Mouse (Mus musculus) kidney, adult 2 months (tissue): ENCODE measurements around the gene Fkbp4. TPM values are rescaled to one million over a fixed set of nuclear protein-coding genes. Genes with fewer than 3 reads are reported as not detected.
"Not testable (repeated sequence)": the region's sequence is repeated elsewhere in the genome, so short reads cannot be mapped to it uniquely, and the experiment has no call there.

Experiments
- DNase-seq: peaks from one replicate; pipeline ENCODE4 v3.0.0; 2021
- H3K27ac ChIP-seq: fragments of 200-500 bp; 2 replicates; pipeline ENCODE4 v1.5.1; 2012; ENCODE audit warnings: low read depth, low read length, control low read depth, inconsistent platforms; ENCODE audit not compliant: insufficient read depth
- H3K27me3 ChIP-seq: fragments of 200-500 bp; replicated peaks from 2 replicates; pipeline ENCODE4 v1.6.1; 2012; ENCODE audit warnings: mild to moderate bottlenecking, moderate library complexity, low read length, inconsistent platforms; ENCODE audit not compliant: control insufficient read depth, insufficient read depth
- H3K36me3 ChIP-seq: fragments of 200-500 bp; 2 replicates; pipeline ENCODE4 v1.6.1; 2012; ENCODE audit warnings: mild to moderate bottlenecking, moderate library complexity, low read length, inconsistent platforms; ENCODE audit not compliant: control insufficient read depth, insufficient read depth
- H3K4me1 ChIP-seq: fragments of 200-500 bp; 2 replicates; pipeline ENCODE4 v1.6.1; 2011; ENCODE audit warnings: low read length; ENCODE audit not compliant: control insufficient read depth, insufficient read depth
- H3K4me3 ChIP-seq: fragments of 200-500 bp; 2 replicates; pipeline ENCODE4 v1.5.1; 2011; ENCODE audit warnings: mild to moderate bottlenecking, low read depth, low read length, control low read depth; ENCODE audit not compliant: insufficient read depth
- CTCF ChIP-seq: fragments of 200-500 bp; conservative IDR thresholded peaks from 2 replicates; pipeline ENCODE4 v1.5.1; 2011; ENCODE audit warnings: low read depth, mild to moderate bottlenecking, control low read depth, low read length, moderate library complexity, mixed read lengths; ENCODE audit not compliant: insufficient read depth, insufficient read length
- POLR2A ChIP-seq: fragments of 200-500 bp; IDR thresholded peaks from one replicate; pipeline ENCODE4 v1.6.1; 2011; ENCODE audit warnings: low read depth, low read length, control low read depth
- WGBS: fragments of 180-500 bp; shearing (Covaris S2); methylation state at CpG from one replicate; pipeline ENCODE4 v1.1.7; 2018; 5-methylcytosine and 5-hydroxymethylcytosine counted together
- polyA plus RNA-seq: library from polyadenylated mRNA; depleted of rRNA; stranded (reverse); fragments of >200 nt; gene quantifications from 2 replicates; pipeline ENCODE4 v1.2.3, GENCODE M21; 2012; rRNA removed

The Fkbp4 gene
- polyA plus RNA-seq, 1 experiment: 166 TPM

DNA sequence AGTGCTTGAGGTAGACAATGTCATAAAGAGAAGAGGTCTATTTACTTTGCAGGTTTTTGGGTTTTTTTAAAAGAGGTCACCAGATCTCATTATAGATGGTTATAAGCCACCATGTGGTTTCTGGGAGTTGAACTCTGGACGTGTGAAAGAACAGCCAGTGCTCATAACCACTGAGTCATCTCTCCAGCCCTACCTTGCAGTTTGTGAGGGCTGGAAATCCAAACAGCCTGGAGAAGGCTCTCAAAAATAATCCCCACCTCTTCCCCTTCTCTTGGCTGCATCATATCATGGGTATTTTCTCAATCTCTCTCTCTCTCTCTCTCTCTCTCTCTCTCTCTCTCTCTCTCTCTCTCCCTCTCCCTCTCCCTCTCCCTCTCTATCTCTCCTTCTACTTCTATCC is 47.8 kb downstream of the Fkbp4 start:
- TF ChIP-seq CTCF: no peak
- no peak for TF ChIP-seq POLR2A
- no peaks in the 10 kb centered on the region for H3K36me3 ChIP-seq
- H3K4me1 ChIP-seq: no peaks in the 10 kb centered on the region
- H3K27ac ChIP-seq: no peak overlapping the region
- H3K4me3 ChIP-seq: no peak overlapping the region
- DNase-seq: no peak
- 44% methylated on average over 1 of the region's 1 CpGs for WGBS
- no peaks in the 10 kb centered on the region for H3K27me3 ChIP-seq

DNA sequence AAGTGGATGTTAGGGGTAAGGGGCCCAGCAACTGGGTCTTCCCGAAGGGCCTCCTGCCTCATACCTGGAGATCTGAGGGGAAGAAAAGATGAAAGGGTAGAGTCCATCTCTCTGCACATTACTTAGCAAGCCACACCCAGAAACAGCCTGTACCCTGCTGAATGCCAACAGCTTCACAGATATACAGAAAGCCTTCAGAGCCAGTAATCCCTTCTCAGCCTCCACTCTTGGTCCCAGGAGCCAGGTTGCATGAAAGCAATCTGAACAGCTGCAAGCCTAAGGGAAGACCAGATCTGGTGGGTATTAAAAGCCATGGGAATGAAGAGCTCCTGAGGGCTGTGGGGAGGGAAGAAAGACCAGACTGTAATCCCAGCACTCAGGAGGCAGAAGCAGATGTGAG is 49.3 kb downstream of the Fkbp4 start:
- H3K27me3 ChIP-seq: no peaks in the 10 kb centered on the region
- no peak for DNase-seq
- H3K4me1 ChIP-seq: no peaks in the 10 kb centered on the region
- no peak overlapping the region for H3K4me3 ChIP-seq
- TF ChIP-seq POLR2A (no peak), CTCF (no peak)
- WGBS: 69% methylated on average over 1 of the region's 1 CpGs
- H3K36me3 ChIP-seq: no peaks in the 10 kb centered on the region
- H3K27ac ChIP-seq: no peak overlapping the region

DNA sequence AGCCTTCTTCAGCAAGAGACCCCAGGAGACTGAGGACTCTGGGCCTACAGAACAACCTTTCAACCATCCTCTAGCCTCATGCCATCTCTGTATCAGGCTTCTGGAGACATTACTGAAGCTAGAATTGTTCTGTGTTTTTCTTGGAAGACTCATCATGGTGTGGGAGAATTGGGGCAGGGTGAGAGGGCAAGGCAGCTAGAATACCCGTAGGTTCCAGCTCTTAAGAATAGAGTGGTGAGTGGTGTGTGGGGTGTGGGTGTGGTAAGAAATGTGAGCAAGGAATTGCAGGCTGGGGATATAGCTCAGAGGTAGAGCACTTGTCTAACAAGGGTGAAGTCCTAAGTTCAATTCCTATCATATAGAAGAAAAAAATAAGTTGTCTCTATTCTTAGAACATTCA is 53.5 kb downstream of the Fkbp4 start:
- no peak overlapping the region for H3K27ac ChIP-seq
- no peaks in the 10 kb centered on the region for H3K36me3 ChIP-seq
- H3K27me3 ChIP-seq: no peaks in the 10 kb centered on the region
- no peak for DNase-seq
- no peak overlapping the region for H3K4me3 ChIP-seq
- TF ChIP-seq CTCF (no peak), POLR2A (no peak)
- 74% methylated on average over 1 of the region's 1 CpGs for WGBS
- H3K4me1 ChIP-seq: no peaks in the 10 kb centered on the region

DNA sequence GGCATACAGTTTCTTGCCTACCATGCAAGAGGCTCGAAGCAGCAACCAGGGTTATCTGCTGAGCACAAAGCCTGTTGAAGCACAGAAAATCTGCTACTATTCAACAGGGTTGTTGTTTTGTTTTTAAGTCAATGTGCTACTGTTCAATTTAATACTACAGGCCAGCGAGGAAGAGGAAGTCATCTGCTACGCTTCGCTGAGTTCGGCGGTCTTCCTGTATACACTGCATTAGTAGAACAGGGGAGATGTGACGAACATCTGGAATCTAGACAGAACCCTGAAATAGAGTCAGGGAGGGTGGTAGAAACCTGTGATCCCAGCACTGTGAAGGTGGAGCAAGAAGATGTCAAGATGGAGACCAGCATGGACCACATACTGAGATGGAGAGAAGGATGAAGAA is 54.7 kb downstream of the Fkbp4 start:
- H3K27me3 ChIP-seq: no peaks in the 10 kb centered on the region
- H3K4me1 ChIP-seq: no peaks in the 10 kb centered on the region
- no peak overlapping the region for H3K4me3 ChIP-seq
- no peak overlapping the region for H3K27ac ChIP-seq
- TF ChIP-seq CTCF: no peak
- no peak for TF ChIP-seq POLR2A
- H3K36me3 ChIP-seq: no peaks in the 10 kb centered on the region
- 59% methylated on average over 7 of the region's 7 CpGs for WGBS
- DNase-seq: no peak

DNA sequence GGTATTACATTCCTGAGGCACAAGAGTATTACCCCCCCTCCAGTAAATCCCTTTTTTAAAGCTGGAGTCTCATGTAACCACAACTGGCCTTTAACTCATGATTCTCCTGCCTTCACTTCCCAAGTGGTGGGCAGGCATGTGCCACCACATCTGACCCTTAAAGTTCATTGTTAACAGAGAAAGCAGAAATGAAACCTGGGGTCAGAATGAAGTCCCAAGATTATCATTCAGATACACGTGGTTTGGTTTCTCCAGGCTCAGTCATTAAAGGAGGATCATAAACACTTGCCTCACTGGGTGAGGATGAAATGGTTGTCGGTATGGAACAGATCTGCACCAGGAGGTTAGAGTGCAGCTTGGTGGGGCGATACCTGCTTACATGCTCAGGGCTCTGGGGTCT is 57.2 kb downstream of the Fkbp4 start:
- H3K4me1 ChIP-seq: no peaks in the 10 kb centered on the region
- H3K27ac ChIP-seq: no peak overlapping the region
- TF ChIP-seq POLR2A (no peak), CTCF (no peak)
- no peaks in the 10 kb centered on the region for H3K27me3 ChIP-seq
- no peak for DNase-seq
- H3K36me3 ChIP-seq: no peaks in the 10 kb centered on the region
- WGBS: 69% methylated on average over 3 of the region's 3 CpGs
- no peak overlapping the region for H3K4me3 ChIP-seq

DNA sequence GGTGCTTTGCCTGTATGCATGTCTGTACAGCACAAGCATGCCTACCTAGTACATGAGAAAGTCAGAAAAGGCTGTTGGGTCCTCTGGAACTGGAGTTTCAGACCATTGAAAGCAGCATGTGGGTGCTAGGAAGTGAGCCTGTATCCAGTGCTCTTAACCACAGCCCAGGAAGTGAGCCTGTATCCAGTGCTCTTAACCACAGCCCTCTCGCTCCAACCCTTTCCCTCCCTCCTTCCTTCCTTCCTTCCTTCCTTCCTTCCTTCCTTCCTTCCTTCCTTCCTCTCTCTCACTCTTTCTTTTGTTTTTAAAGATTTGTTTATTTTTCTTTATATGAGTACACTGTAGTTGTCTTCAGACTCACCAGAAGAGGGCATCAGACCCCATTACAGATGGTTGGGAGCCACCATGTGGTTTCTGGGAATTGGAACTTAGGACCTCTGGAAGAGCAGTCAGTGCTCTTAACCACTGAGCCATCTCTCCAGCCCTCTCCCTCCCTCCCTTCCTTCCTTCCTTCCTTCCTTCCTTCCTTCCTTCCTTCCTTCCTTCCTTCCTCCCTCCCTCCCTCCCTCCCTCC is 57.8 kb downstream of the Fkbp4 start:
- H3K36me3 ChIP-seq, DNase-seq, H3K4me3 ChIP-seq, H3K27ac ChIP-seq, H3K27me3 ChIP-seq, H3K4me1 ChIP-seq: not testable (repeated sequence)
- TF ChIP-seq CTCF: peak; percentile 16; the same call in 1 of the 2 replicates
- WGBS: 57% methylated on average over 1 of the region's 1 CpGs

Other genes starting within 250 kb of the Fkbp4 start
- 1.3 and 1.4 TPM in 2 replicates for gene Tead4, start 137.9 kb downstream of the Fkbp4 start, polyA plus RNA-seq
- gene Tulp3, start 82.8 kb downstream of the Fkbp4 start, polyA plus RNA-seq: 33.6 and 36.3 TPM in 2 replicates
- 8.4 and 10.6 TPM in 2 replicates for gene Rhno1, start 75.8 kb downstream of the Fkbp4 start, polyA plus RNA-seq
- 2.4 and 3.7 TPM in 2 replicates for gene Foxm1, start 75.7 kb downstream of the Fkbp4 start, polyA plus RNA-seq
- gene Tex52, start 63.2 kb downstream of the Fkbp4 start, polyA plus RNA-seq: not detected in 2 replicates
- not detected in 2 replicates for gene Gm44596, start 63.2 kb downstream of the Fkbp4 start, polyA plus RNA-seq
- 4.9 and 6.5 TPM in 2 replicates for gene Nrip2, start 39.4 kb downstream of the Fkbp4 start, polyA plus RNA-seq
- gene Itfg2, start 13.7 kb downstream of the Fkbp4 start, polyA plus RNA-seq: 19.0 and 23.5 TPM in 2 replicates
- gene Pzp, start 88.0 kb upstream of the Fkbp4 start, polyA plus RNA-seq: 0.05 and 0.23 TPM in 2 replicates
- not detected in 2 replicates for gene A2ml1, start 142.9 kb upstream of the Fkbp4 start, polyA plus RNA-seq
- gene Klrb1a, start 184.9 kb upstream of the Fkbp4 start, polyA plus RNA-seq: 0.20 and 0.35 TPM in 2 replicates
- gene Clec2h, start 223.7 kb upstream of the Fkbp4 start, polyA plus RNA-seq: 43.8 and 53.2 TPM in 2 replicates